Mouse (Mus musculus) spleen, adult 10 weeks (tissue): ENCODE results near the gene Cplx3. TPM values are rescaled to one million over a fixed set of nuclear protein-coding genes. Genes with fewer than 3 reads are reported as not detected.

ENCODE experiments used
- polyA plus RNA-seq: library from polyadenylated mRNA; stranded (reverse); fragments of 350-450 nt; fragmentation: Illumina TruSeq; extraction: RNeasy Lipid Tissue Mini Kit (QIAGEN cat#74804); gene quantifications from one replicate; pipeline ENCODE4 v1.2.3, GENCODE M21; 2015; ENCODE audit warnings: low replicate concordance; ENCODE audit not compliant: insufficient read depth

The Cplx3 gene
- polyA plus RNA-seq = not detected

GRCm38 (mm10) chr9:57606139-57606851, at the start of gene Cplx3:
Gene Cplx3 (minus strand): TSS chr9:57606281.

GRCm38 (mm10) chr9:57653283-57653682, 47.2 kb upstream of the Cplx3 start, which contains the start of gene Csk:
Gene Csk (minus strand): TSS chr9:57653631.

GRCm38 (mm10) chr9:57620674-57621073, 14.6 kb upstream of the Cplx3 start, which contains the start of gene Lman1l:
Gene Lman1l (minus strand): TSS chr9:57620774.

GRCm38 (mm10) chr9:57589224-57590126, 16.6 kb downstream of the Cplx3 start, which contains the start of gene Ulk3:
Gene Ulk3 (plus strand): TSS chr9:57589452.

GRCm38 (mm10) chr9:57560861-57561710, 45.0 kb downstream of the Cplx3 start, which contains the start of gene Scamp2:
Gene Scamp2 (plus strand): TSS chr9:57560943.

GRCm38 (mm10) chr9:57552139-57552887, 53.8 kb downstream of the Cplx3 start, which contains the start of gene Mpi:
Gene Mpi (minus strand): TSS chr9:57552763.

Other genes with a start within 250 kb of the Cplx3 start
- 76.6 TPM for gene Ppcdc, start 166.2 kb downstream of the Cplx3 start, polyA plus RNA-seq
- 9.7 TPM for gene Scamp5, start 138.2 kb downstream of the Cplx3 start, polyA plus RNA-seq
- not detected for gene Rpp25, start 102.3 kb downstream of the Cplx3 start, polyA plus RNA-seq
- gene Cox5a, start 85.0 kb downstream of the Cplx3 start, polyA plus RNA-seq = 346 TPM
- 22.1 TPM for gene Fam219b, start 68.8 kb downstream of the Cplx3 start, polyA plus RNA-seq
- 18.1 TPM for gene Mpi, start 53.5 kb downstream of the Cplx3 start, polyA plus RNA-seq
- gene Scamp2, start 45.3 kb downstream of the Cplx3 start, polyA plus RNA-seq = 64.8 TPM
- 46.6 TPM for gene Ulk3, start 16.8 kb downstream of the Cplx3 start, polyA plus RNA-seq
- gene Lman1l, start 14.5 kb upstream of the Cplx3 start, polyA plus RNA-seq = not detected
- gene Csk, start 47.4 kb upstream of the Cplx3 start, polyA plus RNA-seq = 262 TPM
- gene Cyp1a2, start 77.4 kb upstream of the Cplx3 start, polyA plus RNA-seq = not detected
- gene Cyp1a1, start 81.6 kb upstream of the Cplx3 start, polyA plus RNA-seq = 0.30 TPM
- 17.7 TPM for gene Edc3, start 102.3 kb upstream of the Cplx3 start, polyA plus RNA-seq
- 95.7 TPM for gene Clk3, start 159.6 kb upstream of the Cplx3 start, polyA plus RNA-seq
- gene Arid3b, start 230.5 kb upstream of the Cplx3 start, polyA plus RNA-seq = 45.0 TPM